Mouse (Mus musculus): ENCODE results near the gene Rbm8a2. TPM values are rescaled to one million over a fixed set of nuclear protein-coding genes. Genes with fewer than 3 reads are reported as not detected.
A peak's percentile ranks its signal among the peaks of the same experiment; 100 is the strongest.

Rbm8a2 gene
- polyA plus RNA-seq, 1 experiment from 2014 or later: 0.45 TPM

DNA sequence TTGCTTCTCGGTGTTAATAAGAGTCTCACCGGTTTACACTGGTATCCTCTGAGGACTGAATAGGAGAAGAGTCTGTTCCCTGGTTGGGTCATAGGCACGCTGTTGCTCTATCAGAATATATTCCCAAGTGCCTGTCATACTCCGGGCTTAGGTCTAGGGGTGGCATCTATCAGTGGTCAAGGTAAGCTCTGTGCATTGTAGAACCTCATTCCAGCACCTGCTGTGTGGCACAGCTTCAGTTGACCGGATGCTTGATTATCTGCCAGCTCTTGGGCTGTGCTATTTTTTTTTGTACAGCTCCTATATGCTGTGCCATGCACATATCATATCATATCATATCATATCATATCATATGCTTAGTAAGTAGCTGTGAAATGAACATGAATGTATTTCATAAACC, 9.5 kb upstream of the Rbm8a2 start:
- ATAC-seq (replicated peaks; ENCODE audit: insufficient number of reproducible peaks, insufficient read depth, low FRiP score, low read depth): no peak

DNA sequence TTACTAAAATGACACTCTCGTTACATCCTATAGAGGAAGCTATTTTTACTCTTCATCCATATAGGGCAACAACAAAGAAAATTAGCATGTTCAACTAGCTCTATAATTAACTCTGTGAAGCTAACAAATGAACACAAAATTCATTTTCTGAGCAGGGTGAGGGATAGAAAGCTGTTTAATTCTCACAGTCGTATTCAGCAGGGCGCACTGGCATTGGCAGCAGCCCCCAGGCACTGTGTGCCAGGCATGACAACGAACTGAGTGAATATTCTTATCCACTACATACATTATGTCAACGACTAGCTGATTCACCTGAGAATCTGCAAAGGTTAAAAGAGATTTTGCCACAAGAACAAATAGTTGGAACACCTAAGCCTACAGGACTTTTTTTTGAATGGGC, 8.2 kb downstream of the Rbm8a2 start:
- no peaks in the 10 kb centered on the region for H3K4me1 ChIP-seq (replicated peaks)
- H3K27ac ChIP-seq: no peak overlapping the region
- no peaks in the 10 kb centered on the region for H3K36me3 ChIP-seq
- no peak overlapping the region for H3K4me3 ChIP-seq
- WGBS: 83% methylated on average over 5 of the region's 5 CpGs
- no peak for ATAC-seq (replicated peaks; ENCODE audit: insufficient number of reproducible peaks, insufficient read depth, low FRiP score, low read depth)
- no peak overlapping the region for H3K4me2 ChIP-seq
- H3K9ac ChIP-seq: no peak overlapping the region
- no peaks in the 10 kb centered on the region for H3K27me3 ChIP-seq
- H3K9me3 ChIP-seq (replicated peaks): no peaks in the 10 kb centered on the region

More for the DNA sequence above, 9.5 kb upstream of the Rbm8a2 start:
- WGBS: 83% methylated on average over 5 of the region's 5 CpGs
- Histone ChIP-seq H3K4me2 (no peak overlapping the region), H3K9ac (no peak overlapping the region), H3K4me1 (replicated peaks) (no peaks in the 10 kb centered on the region), H3K4me3 (no peak overlapping the region), H3K36me3 (no peaks in the 10 kb centered on the region), H3K27ac (no peak overlapping the region), H3K27me3 (no peaks in the 10 kb centered on the region), H3K9me3 (replicated peaks) (no peaks in the 10 kb centered on the region)

DNA sequence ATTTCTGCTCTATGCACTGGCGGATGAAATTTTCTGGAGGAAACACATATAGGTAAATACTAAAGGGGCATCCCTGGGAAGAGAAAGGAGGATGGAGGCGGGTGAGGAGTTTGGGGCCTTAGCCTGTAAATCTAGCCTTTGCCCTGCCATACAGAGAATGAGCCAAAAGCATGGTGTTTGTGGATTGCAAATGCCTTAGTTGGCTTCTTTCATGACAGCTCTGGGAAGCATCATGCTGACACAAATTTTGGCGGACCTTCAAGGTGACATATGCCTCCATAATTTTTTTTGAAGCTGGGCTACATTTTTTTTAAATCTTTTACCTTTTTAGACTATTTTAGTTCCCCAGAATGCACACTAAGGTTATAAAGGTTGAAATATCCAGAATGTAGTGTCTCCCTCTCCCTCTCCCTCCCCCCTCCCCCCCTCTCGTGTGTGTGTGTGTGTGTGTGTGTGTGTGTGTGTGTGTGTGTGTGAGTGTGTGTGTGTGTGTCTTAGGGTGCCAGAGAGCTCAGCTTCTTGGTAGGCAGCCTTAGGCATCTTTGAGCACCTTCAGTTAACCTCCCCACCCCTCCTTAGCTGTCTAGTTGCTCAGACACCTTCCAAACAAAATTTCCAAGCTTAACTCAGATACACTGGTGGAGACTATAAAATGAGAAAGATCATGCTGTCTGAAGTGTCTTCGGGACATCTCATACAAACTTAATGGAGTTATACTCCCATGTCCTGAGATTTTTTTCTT, 11.7 kb downstream of the Rbm8a2 start:
- no peak for ATAC-seq (replicated peaks; ENCODE audit: insufficient number of reproducible peaks, insufficient read depth, low FRiP score, low read depth)
- Histone ChIP-seq H3K4me1 (replicated peaks) (no peaks in the 10 kb centered on the region), H3K27me3 (no peaks in the 10 kb centered on the region), H3K4me2 (no peak overlapping the region), H3K4me3 (no peak overlapping the region), H3K36me3 (no peaks in the 10 kb centered on the region), H3K27ac (no peak overlapping the region), H3K9ac (no peak overlapping the region), H3K9me3 (replicated peaks) (no peaks in the 10 kb centered on the region)
- 82% methylated on average over 4 of the region's 5 CpGs for WGBS

DNA sequence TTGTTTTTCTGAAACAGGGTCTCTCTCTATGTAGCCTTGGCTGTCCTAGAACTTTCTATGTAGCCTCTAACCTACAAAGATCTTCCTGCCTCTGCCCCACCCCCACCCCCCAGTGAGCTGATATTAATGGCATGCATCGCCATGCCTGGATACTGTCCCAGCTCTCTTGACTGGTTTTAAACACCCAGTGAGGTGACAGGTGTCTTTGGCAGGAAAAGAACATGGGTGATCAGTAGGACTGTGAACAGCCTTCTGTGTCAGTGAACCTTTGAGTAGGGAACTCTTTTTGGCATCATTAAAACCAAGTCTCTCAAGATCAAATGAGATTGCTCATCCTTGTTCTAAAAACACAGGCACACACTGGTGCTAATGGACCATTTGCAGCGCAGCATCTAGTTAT, 17.1 kb downstream of the Rbm8a2 start:
- Histone ChIP-seq H3K36me3 (no peaks in the 10 kb centered on the region), H3K9me3 (replicated peaks) (no peaks in the 10 kb centered on the region), H3K9ac (no peak overlapping the region), H3K4me1 (replicated peaks) (no peaks in the 10 kb centered on the region), H3K4me3 (no peak overlapping the region), H3K27ac (no peak overlapping the region), H3K27me3 (no peaks in the 10 kb centered on the region), H3K4me2 (no peak overlapping the region)
- 85% methylated on average over 2 of the region's 2 CpGs for WGBS
- no peak for ATAC-seq (replicated peaks; ENCODE audit: insufficient number of reproducible peaks, insufficient read depth, low FRiP score, low read depth)

GRCm38 (mm10) chr1:175950851-175951250, 28.1 kb downstream of the Rbm8a2 start:
- no peak overlapping the region for H3K27ac ChIP-seq
- WGBS: 90% methylated on average over 2 of the region's 2 CpGs
- no peak overlapping the region for H3K4me3 ChIP-seq
- ATAC-seq (replicated peaks; ENCODE audit: insufficient number of reproducible peaks, insufficient read depth, low FRiP score, low read depth): no peak
- H3K27me3 ChIP-seq: no peaks in the 10 kb centered on the region
- no peaks in the 10 kb centered on the region for H3K4me1 ChIP-seq (replicated peaks)
- H3K4me2 ChIP-seq: no peak overlapping the region
- H3K9ac ChIP-seq: no peak overlapping the region
- no peaks in the 10 kb centered on the region for H3K9me3 ChIP-seq (replicated peaks)
- H3K36me3 ChIP-seq: no peaks in the 10 kb centered on the region

GRCm38 (mm10) chr1:175950421-175950820, 28.5 kb downstream of the Rbm8a2 start:
- no peaks in the 10 kb centered on the region for H3K36me3 ChIP-seq
- no peaks in the 10 kb centered on the region for H3K9me3 ChIP-seq (replicated peaks)
- ATAC-seq (replicated peaks; ENCODE audit: insufficient number of reproducible peaks, insufficient read depth, low FRiP score, low read depth): no peak
- H3K4me1 ChIP-seq (replicated peaks): no peaks in the 10 kb centered on the region
- no peak overlapping the region for H3K27ac ChIP-seq
- H3K27me3 ChIP-seq: no peaks in the 10 kb centered on the region
- no peak overlapping the region for H3K9ac ChIP-seq
- H3K4me2 ChIP-seq: no peak overlapping the region
- H3K4me3 ChIP-seq: no peak overlapping the region
- WGBS: 73% methylated on average over 3 of the region's 3 CpGs

GRCm38 (mm10) chr1:175946718-175947315, 32.1 kb downstream of the Rbm8a2 start:
- no peaks in the 10 kb centered on the region for H3K4me1 ChIP-seq (replicated peaks)
- H3K9ac ChIP-seq: no peak overlapping the region
- H3K4me2 ChIP-seq: no peak overlapping the region
- no peak overlapping the region for H3K4me3 ChIP-seq
- no peaks in the 10 kb centered on the region for H3K36me3 ChIP-seq
- no peaks in the 10 kb centered on the region for H3K27me3 ChIP-seq
- H3K27ac ChIP-seq: no peak overlapping the region
- 58% methylated on average over 4 of the region's 4 CpGs for WGBS
- ATAC-seq (replicated peaks; ENCODE audit: insufficient number of reproducible peaks, insufficient read depth, low FRiP score, low read depth): no peak
- H3K9me3 ChIP-seq (replicated peaks): no peaks in the 10 kb centered on the region

GRCm38 (mm10) chr1:175943168-175943567, 35.7 kb downstream of the Rbm8a2 start:
- H3K9me3 ChIP-seq (replicated peaks): no peaks in the 10 kb centered on the region
- no peaks in the 10 kb centered on the region for H3K4me1 ChIP-seq (replicated peaks)
- H3K27me3 ChIP-seq: no peaks in the 10 kb centered on the region
- WGBS: 77% methylated on average over 7 of the region's 7 CpGs
- no peak overlapping the region for H3K4me2 ChIP-seq
- no peak for ATAC-seq (replicated peaks; ENCODE audit: insufficient number of reproducible peaks, insufficient read depth, low FRiP score, low read depth)
- H3K4me3 ChIP-seq: no peak overlapping the region
- H3K9ac ChIP-seq: no peak overlapping the region
- no peaks in the 10 kb centered on the region for H3K36me3 ChIP-seq
- no peak overlapping the region for H3K27ac ChIP-seq

DNA sequence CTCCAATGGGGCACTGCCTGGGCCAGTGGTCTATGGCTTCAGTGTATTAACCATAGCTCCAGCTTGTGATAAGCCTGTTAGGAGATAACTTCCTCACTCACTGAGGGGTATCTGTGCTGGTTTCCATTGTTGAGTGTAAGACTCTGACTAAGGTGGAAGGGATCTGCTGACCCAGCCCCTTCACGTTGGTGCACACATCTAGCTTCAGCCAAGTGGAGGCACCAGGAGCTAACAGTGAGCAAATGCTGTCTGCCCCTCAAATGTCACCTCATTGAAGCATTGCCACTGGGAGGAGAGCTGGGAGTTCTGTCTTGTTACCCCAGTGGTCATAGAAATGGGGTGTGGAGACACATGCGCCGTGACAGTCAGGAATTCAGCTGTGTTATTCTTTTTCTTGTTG, 40.2 kb downstream of the Rbm8a2 start:
- WGBS: 75% methylated on average over 3 of the region's 3 CpGs
- H3K4me3 ChIP-seq: no peak overlapping the region
- no peaks in the 10 kb centered on the region for H3K36me3 ChIP-seq
- no peaks in the 10 kb centered on the region for H3K27me3 ChIP-seq
- H3K9me3 ChIP-seq (replicated peaks): no peaks in the 10 kb centered on the region
- H3K9ac ChIP-seq: no peak overlapping the region
- no peak overlapping the region for H3K4me2 ChIP-seq
- no peak for ATAC-seq (replicated peaks; ENCODE audit: insufficient number of reproducible peaks, insufficient read depth, low FRiP score, low read depth)
- H3K27ac ChIP-seq: no peak overlapping the region
- H3K4me1 ChIP-seq (replicated peaks): no peaks in the 10 kb centered on the region

- no peak overlapping the region for H3K27ac ChIP-seq
- H3K4me1 ChIP-seq (replicated peaks): no peaks in the 10 kb centered on the region
- no peaks in the 10 kb centered on the region for H3K27me3 ChIP-seq
- peak overlapping the region; percentile 30 for H3K4me3 ChIP-seq
- H3K36me3 ChIP-seq: no peaks in the 10 kb centered on the region
- WGBS: 6% methylated on average over 11 of the region's 11 CpGs
- no peaks in the 10 kb centered on the region for H3K9me3 ChIP-seq (replicated peaks)
- ATAC-seq (replicated peaks; ENCODE audit: insufficient number of reproducible peaks, insufficient read depth, low FRiP score, low read depth): no peak
- H3K9ac ChIP-seq: peak overlapping the region; percentile 42; the same call in 1 of the 2 replicates
- H3K4me2 ChIP-seq: peak overlapping the region; percentile 57
These were observed 42.6 kb downstream of the Rbm8a2 start for GRCm38 (mm10) chr1:175936282-175936737.

- Histone ChIP-seq H3K4me3 (no peak overlapping the region), H3K9ac (no peak overlapping the region), H3K36me3 (no peaks in the 10 kb centered on the region), H3K27ac (no peak overlapping the region), H3K4me1 (replicated peaks) (no peaks in the 10 kb centered on the region), H3K9me3 (replicated peaks) (no peaks in the 10 kb centered on the region), H3K27me3 (no peaks in the 10 kb centered on the region), H3K4me2 (no peak overlapping the region)
- ATAC-seq (replicated peaks; ENCODE audit: insufficient number of reproducible peaks, insufficient read depth, low FRiP score, low read depth): no peak
- 91% methylated on average over 5 of the region's 5 CpGs for WGBS
These were observed 47.5 kb downstream of the Rbm8a2 start for GRCm38 (mm10) chr1:175931391-175931790.
